Mouse (Mus musculus): Measurements from ENCODE around the gene Zfp748.
A peak's percentile ranks its signal among the peaks of the same experiment; 100 is the strongest.

DNA sequence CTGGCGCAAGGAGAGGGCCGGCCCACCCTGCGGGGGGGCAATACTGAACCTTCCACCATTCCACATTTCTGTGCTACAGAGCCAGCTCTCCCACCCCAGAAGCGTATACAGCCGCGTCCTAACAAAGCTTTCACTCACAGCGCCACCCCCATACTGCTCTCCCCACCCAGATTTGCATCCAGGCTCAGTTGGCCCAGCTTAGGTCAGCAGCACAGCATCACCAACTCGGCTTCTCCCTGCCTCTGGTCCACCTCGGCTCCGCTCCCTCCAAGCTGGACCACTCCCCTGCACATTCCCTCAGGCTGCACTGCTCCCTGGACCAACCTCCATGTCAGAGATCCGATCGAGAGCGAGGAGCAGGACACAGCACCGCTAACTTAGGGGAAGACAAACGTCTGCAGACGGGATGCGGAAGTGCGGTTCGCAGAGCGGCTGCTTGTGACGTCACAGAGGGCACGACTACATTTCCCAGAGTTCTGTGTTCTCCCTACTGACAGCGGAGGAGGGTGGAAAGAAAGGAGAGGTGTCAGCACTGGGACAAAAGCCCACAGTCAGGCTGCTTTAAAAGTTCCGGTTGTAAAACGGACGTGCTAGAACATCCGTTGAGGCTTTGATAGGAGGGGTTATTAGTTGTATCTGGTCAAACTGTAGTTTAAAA, 27.7 kb downstream of the Zfp748 start, which contains the start of the genes Gm26965 and Zfp87:
- TF ChIP-seq CTCF (IDR thresholded peaks at IDR 0.05; ENCODE audit: borderline replicate concordance, insufficient read depth, low read depth, low read length) (no peak), POLR2A (IDR thresholded peaks at IDR 0.05; ENCODE audit: borderline replicate concordance, insufficient read depth, low read length) (peak; percentile 78)

Measured in cerebellum, adult 2 months (tissue).